Mouse (Mus musculus): Measurements from ENCODE around the gene Il22ra1. TPM values are rescaled to one million over a fixed set of nuclear protein-coding genes. Genes with fewer than 3 reads are reported as not detected.
A peak's percentile ranks its signal among the peaks of the same experiment; 100 is the strongest.

Gene Il22ra1
- total RNA-seq (2014; fragmentation: Nextera tagmentation) (not detected in 2 replicates), total RNA-seq (2017) (not detected in 2 replicates)

GRCm38 (mm10) chr4:135727817-135728216 is at the start of gene Il22ra1:
TSS of gene Il22ra1 (plus strand) at chr4:135728172.
- peak; percentile 45; the same call in 1 of the 2 replicates for ATAC-seq (replicated peaks; ENCODE audit: low FRiP score, low TSS enrichment, poor library complexity, severe bottlenecking)

GRCm38 (mm10) chr4:135679316-135679715 is 48.7 kb upstream of the Il22ra1 start:
- no peak for ATAC-seq (replicated peaks; ENCODE audit: low FRiP score, low TSS enrichment, poor library complexity, severe bottlenecking)

- no peak for ATAC-seq (replicated peaks; ENCODE audit: low FRiP score, low TSS enrichment, poor library complexity, severe bottlenecking)
Observed at GRCm38 (mm10) chr4:135681789-135682188, 46.2 kb upstream of the Il22ra1 start.

- ATAC-seq (replicated peaks; ENCODE audit: low FRiP score, low TSS enrichment, poor library complexity, severe bottlenecking): no peak
Observed at GRCm38 (mm10) chr4:135683553-135683952, 44.4 kb upstream of the Il22ra1 start.

GRCm38 (mm10) chr4:135684731-135685130 is 43.2 kb upstream of the Il22ra1 start:
- ATAC-seq (replicated peaks; ENCODE audit: low FRiP score, low TSS enrichment, poor library complexity, severe bottlenecking): no peak

GRCm38 (mm10) chr4:135685906-135686567 is 41.9 kb upstream of the Il22ra1 start, which contains the start of gene Ifnlr1:
TSS of gene Ifnlr1 (plus strand) at chr4:135686287.
- ATAC-seq (replicated peaks; ENCODE audit: low FRiP score, low TSS enrichment, poor library complexity, severe bottlenecking): no peak

GRCm38 (mm10) chr4:135686568-135686953 is 41.4 kb upstream of the Il22ra1 start:
- no peak for ATAC-seq (replicated peaks; ENCODE audit: low FRiP score, low TSS enrichment, poor library complexity, severe bottlenecking)

GRCm38 (mm10) chr4:135689797-135690196 is 38.2 kb upstream of the Il22ra1 start:
- no peak for ATAC-seq (replicated peaks; ENCODE audit: low FRiP score, low TSS enrichment, poor library complexity, severe bottlenecking)

GRCm38 (mm10) chr4:135690241-135690640 is 37.7 kb upstream of the Il22ra1 start:
- ATAC-seq (replicated peaks; ENCODE audit: low FRiP score, low TSS enrichment, poor library complexity, severe bottlenecking): no peak

- no peak for ATAC-seq (replicated peaks; ENCODE audit: low FRiP score, low TSS enrichment, poor library complexity, severe bottlenecking)
Observed at GRCm38 (mm10) chr4:135692916-135693315, 35.1 kb upstream of the Il22ra1 start.

GRCm38 (mm10) chr4:135698498-135698897 is 29.5 kb upstream of the Il22ra1 start:
- ATAC-seq (replicated peaks; ENCODE audit: low FRiP score, low TSS enrichment, poor library complexity, severe bottlenecking): no peak

- no peak for ATAC-seq (replicated peaks; ENCODE audit: low FRiP score, low TSS enrichment, poor library complexity, severe bottlenecking)
Observed at GRCm38 (mm10) chr4:135703497-135703896, 24.5 kb upstream of the Il22ra1 start.

- ATAC-seq (replicated peaks; ENCODE audit: low FRiP score, low TSS enrichment, poor library complexity, severe bottlenecking): peak; percentile 79
Observed at GRCm38 (mm10) chr4:135704016-135704415, 24.0 kb upstream of the Il22ra1 start.

- ATAC-seq (replicated peaks; ENCODE audit: low FRiP score, low TSS enrichment, poor library complexity, severe bottlenecking): no peak
Observed at GRCm38 (mm10) chr4:135706045-135706444, 21.9 kb upstream of the Il22ra1 start.

- peak; percentile 68 for ATAC-seq (replicated peaks; ENCODE audit: low FRiP score, low TSS enrichment, poor library complexity, severe bottlenecking)
Observed at GRCm38 (mm10) chr4:135709072-135709564, 18.9 kb upstream of the Il22ra1 start.

GRCm38 (mm10) chr4:135709621-135710020 is 18.4 kb upstream of the Il22ra1 start:
- no peak for ATAC-seq (replicated peaks; ENCODE audit: low FRiP score, low TSS enrichment, poor library complexity, severe bottlenecking)

GRCm38 (mm10) chr4:135710392-135710791 is 17.6 kb upstream of the Il22ra1 start:
- peak; percentile 84 for ATAC-seq (replicated peaks; ENCODE audit: low FRiP score, low TSS enrichment, poor library complexity, severe bottlenecking)

GRCm38 (mm10) chr4:135714776-135715175 is 13.2 kb upstream of the Il22ra1 start:
- ATAC-seq (replicated peaks; ENCODE audit: low FRiP score, low TSS enrichment, poor library complexity, severe bottlenecking): no peak

- ATAC-seq (replicated peaks; ENCODE audit: low FRiP score, low TSS enrichment, poor library complexity, severe bottlenecking): 0 out of 2 replicates have a peak, but pooled peaks have one; percentile 77
Observed at GRCm38 (mm10) chr4:135716438-135716837, 11.5 kb upstream of the Il22ra1 start.

GRCm38 (mm10) chr4:135722540-135723290 is 5.3 kb upstream of the Il22ra1 start:
- ATAC-seq (replicated peaks; ENCODE audit: low FRiP score, low TSS enrichment, poor library complexity, severe bottlenecking): 0 out of 2 replicates have a peak, but pooled peaks have one; percentile 9

All from megakaryocyte-erythroid progenitor cell, adult 5-6 weeks (primary cell).